Mouse (Mus musculus): Measurements from ENCODE around the gene Slc2a5. TPM values are rescaled to one million over a fixed set of nuclear protein-coding genes. Genes with fewer than 3 reads are reported as not detected.
A peak's percentile ranks its signal among the peaks of the same experiment; 100 is the strongest.

Gene Slc2a5
- polyA plus RNA-seq, 1 experiment from 2014 or later: 0.79 TPM

DNA sequence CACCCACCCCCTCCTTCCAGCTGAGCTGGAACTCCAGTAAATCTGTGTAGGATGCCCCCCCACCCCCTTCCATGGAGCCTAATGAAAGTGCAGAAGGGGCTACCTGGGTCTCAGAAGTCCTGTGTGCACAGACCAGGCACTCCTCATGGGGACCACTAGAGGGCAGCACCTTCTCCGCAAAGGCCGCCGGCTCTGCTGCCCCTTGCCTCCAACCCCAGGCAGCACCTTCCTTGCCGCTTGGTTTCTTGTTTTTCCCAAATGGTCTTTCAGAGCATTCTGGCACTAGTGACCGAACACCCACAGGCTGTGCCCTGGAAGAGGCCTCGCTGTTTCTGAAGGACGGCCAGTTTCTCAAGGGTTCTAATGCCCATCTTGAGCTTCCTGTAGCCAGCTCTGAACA is 57.5 kb downstream of the Slc2a5 start:
- H3K4me1 ChIP-seq (ENCODE audit: control insufficient read depth, insufficient read depth, low read length): 0 out of 2 replicates have a peak, but pooled peaks cover 4% of the 10 kb centered on the region
- no peak overlapping the region for H3K27ac ChIP-seq (ENCODE audit: low read depth, low read length)
- no peak overlapping the region for H3K4me3 ChIP-seq (ENCODE audit: low read depth, low read length)
- H3K9me3 ChIP-seq (replicated peaks; ENCODE audit: control insufficient read depth, low read length): no peaks in the 10 kb centered on the region
- H3K27me3 ChIP-seq (ENCODE audit: control insufficient read depth, insufficient read depth, low read length): no peaks in the 10 kb centered on the region
- ATAC-seq (replicated peaks; ENCODE audit: insufficient number of reproducible peaks, low FRiP score, low TSS enrichment): 0 out of 2 replicates have a peak, but pooled peaks have one; percentile 32
- 10% methylated on average over 7 of the region's 7 CpGs for WGBS (ENCODE audit: insufficient replicate concordance)
- H3K36me3 ChIP-seq (ENCODE audit: control insufficient read depth, insufficient read depth, low read length): no peaks in the 10 kb centered on the region
- H3K4me2 ChIP-seq: peak overlapping the region; percentile 38
- H3K9ac ChIP-seq (ENCODE audit: low read depth, low read length): no peak overlapping the region

DNA sequence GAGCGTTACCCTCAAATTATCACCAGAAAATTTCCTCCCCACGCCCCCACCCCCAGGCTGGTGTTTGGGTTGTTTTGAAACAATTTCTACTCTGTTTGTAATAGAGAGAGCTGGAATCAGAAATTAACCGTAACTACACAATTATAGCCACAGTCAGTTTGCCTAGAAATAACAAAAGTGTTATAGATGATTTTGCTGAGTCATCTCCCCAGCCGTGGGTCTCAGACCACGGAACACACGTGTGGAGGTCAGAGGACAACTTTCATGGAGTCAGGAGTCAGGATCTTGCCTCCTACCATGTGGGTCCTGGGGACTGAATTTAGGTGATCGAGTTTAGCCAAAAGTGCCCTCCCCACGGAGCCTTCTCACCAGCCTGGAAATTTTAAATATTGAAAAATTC is 58.0 kb downstream of the Slc2a5 start:
- ATAC-seq (replicated peaks; ENCODE audit: insufficient number of reproducible peaks, low FRiP score, low TSS enrichment): no peak
- Histone ChIP-seq H3K4me3 (ENCODE audit: low read depth, low read length) (no peak overlapping the region), H3K36me3 (ENCODE audit: control insufficient read depth, insufficient read depth, low read length) (no peaks in the 10 kb centered on the region), H3K9me3 (replicated peaks; ENCODE audit: control insufficient read depth, low read length) (no peaks in the 10 kb centered on the region), H3K4me2 (no peak overlapping the region; the same call in 1 of the 2 replicates), H3K4me1 (ENCODE audit: control insufficient read depth, insufficient read depth, low read length) (0 out of 2 replicates have a peak, but pooled peaks cover 4% of the 10 kb centered on the region), H3K27ac (ENCODE audit: low read depth, low read length) (no peak overlapping the region), H3K9ac (ENCODE audit: low read depth, low read length) (no peak overlapping the region), H3K27me3 (ENCODE audit: control insufficient read depth, insufficient read depth, low read length) (no peaks in the 10 kb centered on the region)
- WGBS (ENCODE audit: insufficient replicate concordance): 74% methylated on average over 8 of the region's 8 CpGs

GRCm38 (mm10) chr4:150178131-150178530 is 59.0 kb downstream of the Slc2a5 start:
- Histone ChIP-seq H3K9me3 (replicated peaks; ENCODE audit: control insufficient read depth, low read length) (no peaks in the 10 kb centered on the region), H3K27ac (ENCODE audit: low read depth, low read length) (no peak overlapping the region), H3K4me3 (ENCODE audit: low read depth, low read length) (no peak overlapping the region), H3K27me3 (ENCODE audit: control insufficient read depth, insufficient read depth, low read length) (no peaks in the 10 kb centered on the region), H3K4me1 (ENCODE audit: control insufficient read depth, insufficient read depth, low read length) (0 out of 2 replicates have a peak, but pooled peaks cover 4% of the 10 kb centered on the region), H3K36me3 (ENCODE audit: control insufficient read depth, insufficient read depth, low read length) (no peaks in the 10 kb centered on the region), H3K4me2 (no peak overlapping the region), H3K9ac (ENCODE audit: low read depth, low read length) (no peak overlapping the region)
- 48% methylated on average over 4 of the region's 4 CpGs for WGBS (ENCODE audit: insufficient replicate concordance)
- no peak for ATAC-seq (replicated peaks; ENCODE audit: insufficient number of reproducible peaks, low FRiP score, low TSS enrichment)

- Histone ChIP-seq H3K36me3 (ENCODE audit: control insufficient read depth, insufficient read depth, low read length) (no peaks in the 10 kb centered on the region), H3K27ac (ENCODE audit: low read depth, low read length) (no peak overlapping the region), H3K4me1 (ENCODE audit: control insufficient read depth, insufficient read depth, low read length) (0 out of 2 replicates have a peak, but pooled peaks cover 4% of the 10 kb centered on the region), H3K4me2 (no peak overlapping the region), H3K4me3 (ENCODE audit: low read depth, low read length) (no peak overlapping the region), H3K9me3 (replicated peaks; ENCODE audit: control insufficient read depth, low read length) (no peaks in the 10 kb centered on the region), H3K9ac (ENCODE audit: low read depth, low read length) (no peak overlapping the region), H3K27me3 (ENCODE audit: control insufficient read depth, insufficient read depth, low read length) (no peaks in the 10 kb centered on the region)
- WGBS (ENCODE audit: insufficient replicate concordance): 85% methylated on average over 7 of the region's 7 CpGs
- ATAC-seq (replicated peaks; ENCODE audit: insufficient number of reproducible peaks, low FRiP score, low TSS enrichment): no peak
These were observed 62.2 kb downstream of the Slc2a5 start for GRCm38 (mm10) chr4:150181304-150181703.

- Histone ChIP-seq H3K9ac (ENCODE audit: low read depth, low read length) (no peak overlapping the region), H3K27me3 (ENCODE audit: control insufficient read depth, insufficient read depth, low read length) (no peaks in the 10 kb centered on the region), H3K4me3 (ENCODE audit: low read depth, low read length) (no peak overlapping the region), H3K4me2 (0 out of 2 replicates have a peak overlapping the region, but pooled peaks have one; percentile 11), H3K4me1 (ENCODE audit: control insufficient read depth, insufficient read depth, low read length) (no peaks in the 10 kb centered on the region), H3K27ac (ENCODE audit: low read depth, low read length) (no peak overlapping the region), H3K36me3 (ENCODE audit: control insufficient read depth, insufficient read depth, low read length) (no peaks in the 10 kb centered on the region), H3K9me3 (replicated peaks; ENCODE audit: control insufficient read depth, low read length) (no peaks in the 10 kb centered on the region)
- WGBS (ENCODE audit: insufficient replicate concordance): 37% methylated on average over 11 of the region's 11 CpGs
- ATAC-seq (replicated peaks; ENCODE audit: insufficient number of reproducible peaks, low FRiP score, low TSS enrichment): no peak
These were observed 69.2 kb downstream of the Slc2a5 start for GRCm38 (mm10) chr4:150188236-150188635.

DNA sequence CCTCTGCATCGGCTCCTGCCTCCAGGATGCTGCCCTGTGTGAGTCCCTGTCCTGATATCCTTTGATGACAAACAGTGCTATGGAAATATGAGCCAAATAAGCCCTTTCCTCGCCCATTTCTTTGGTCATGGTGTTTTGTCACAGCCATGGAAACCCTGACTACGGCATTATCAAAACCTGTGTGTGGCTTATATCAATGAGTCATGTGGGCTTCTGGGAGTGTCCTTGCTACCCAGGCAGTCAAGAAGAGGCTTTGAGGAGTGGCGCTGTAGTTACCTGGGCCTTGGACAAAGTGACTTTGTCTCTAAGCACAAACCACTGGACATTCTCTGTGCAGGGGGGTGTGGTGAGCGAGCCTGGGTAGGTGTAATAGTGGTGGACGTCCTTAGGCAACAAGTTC is 73.1 kb downstream of the Slc2a5 start:
- Histone ChIP-seq H3K27ac (ENCODE audit: low read depth, low read length) (no peak overlapping the region), H3K27me3 (ENCODE audit: control insufficient read depth, insufficient read depth, low read length) (no peaks in the 10 kb centered on the region), H3K9ac (ENCODE audit: low read depth, low read length) (no peak overlapping the region), H3K36me3 (ENCODE audit: control insufficient read depth, insufficient read depth, low read length) (no peaks in the 10 kb centered on the region), H3K9me3 (replicated peaks; ENCODE audit: control insufficient read depth, low read length) (no peaks in the 10 kb centered on the region), H3K4me1 (ENCODE audit: control insufficient read depth, insufficient read depth, low read length) (no peaks in the 10 kb centered on the region), H3K4me2 (no peak overlapping the region), H3K4me3 (ENCODE audit: low read depth, low read length) (no peak overlapping the region)
- 70% methylated on average over 6 of the region's 6 CpGs for WGBS (ENCODE audit: insufficient replicate concordance)
- ATAC-seq (replicated peaks; ENCODE audit: insufficient number of reproducible peaks, low FRiP score, low TSS enrichment): no peak

Other genes with a start within 250 kb of the Slc2a5 start
- 4.7 and 5.6 TPM in 2 replicates for gene Spsb1, start 164.2 kb upstream of the Slc2a5 start, polyA plus RNA-seq (2014; fragmentation: Nextera tagmentation; extraction: Ambion mirVana)
- gene H6pd, start 110.3 kb upstream of the Slc2a5 start, polyA plus RNA-seq (2014; fragmentation: Nextera tagmentation; extraction: Ambion mirVana): 4.8 and 6.2 TPM in 2 replicates
- 1.3 and 1.5 TPM in 2 replicates for gene Gpr157, start 31.9 kb upstream of the Slc2a5 start, polyA plus RNA-seq (2014; fragmentation: Nextera tagmentation; extraction: Ambion mirVana)
- not detected in 2 replicates for gene Slc2a7, start 29.7 kb downstream of the Slc2a5 start, polyA plus RNA-seq (2014; fragmentation: Nextera tagmentation; extraction: Ambion mirVana)
- 0.32 TPM in 1 of 2 replicates, not detected in the other for gene Car6, start 82.0 kb downstream of the Slc2a5 start, polyA plus RNA-seq (2014; fragmentation: Nextera tagmentation; extraction: Ambion mirVana)
- gene Eno1, start 117.4 kb downstream of the Slc2a5 start, polyA plus RNA-seq (2014; fragmentation: Nextera tagmentation; extraction: Ambion mirVana): 2,057 and 2,150 TPM in 2 replicates
- 26.0 and 29.1 TPM in 2 replicates for gene Rere, start 162.4 kb downstream of the Slc2a5 start, polyA plus RNA-seq (2014; fragmentation: Nextera tagmentation; extraction: Ambion mirVana)